Mouse (Mus musculus): ENCODE measurements around the gene Utp15. TPM values are rescaled to one million over a fixed set of nuclear protein-coding genes. Genes with fewer than 3 reads are reported as not detected.

The Utp15 gene
- polyA plus RNA-seq, 1 experiment from 2014 or later, result 31.3 TPM

DNA sequence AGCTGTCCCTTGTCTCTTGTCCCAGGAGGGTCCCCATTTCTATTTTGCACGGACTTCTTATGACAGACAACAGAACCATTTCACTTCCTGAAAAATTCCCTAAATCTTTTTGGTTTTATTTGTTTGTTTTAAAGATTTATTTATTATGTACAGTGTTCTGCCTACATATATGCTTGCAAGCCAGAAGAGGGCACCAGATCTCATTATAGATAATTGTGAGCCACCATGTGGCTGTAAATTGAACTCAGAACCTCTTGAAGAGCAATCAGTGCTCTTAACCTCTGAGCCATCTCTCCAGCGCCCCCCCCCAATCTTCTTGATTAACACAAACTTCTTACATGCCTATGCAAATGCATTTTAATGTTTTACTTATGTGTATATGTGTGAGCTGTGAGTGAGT lies 27.9 kb upstream of the Utp15 start:
- Histone ChIP-seq H3K27ac (no peak overlapping the region), H3K27me3 (no peaks in the 10 kb centered on the region), H3K9me3 (replicated peaks) (0 out of 2 replicates have a peak, but pooled peaks cover 2% of the 10 kb centered on the region), H3K4me2 (no peak overlapping the region), H3K4me1 (no peaks in the 10 kb centered on the region), H3K4me3 (no peak overlapping the region), H3K9ac (no peak overlapping the region), H3K36me3 (ENCODE audit: poor library complexity, severe bottlenecking) (no peaks in the 10 kb centered on the region)
- 53% methylated on average over 2 of the region's 2 CpGs for WGBS
- ATAC-seq, result no peak

DNA sequence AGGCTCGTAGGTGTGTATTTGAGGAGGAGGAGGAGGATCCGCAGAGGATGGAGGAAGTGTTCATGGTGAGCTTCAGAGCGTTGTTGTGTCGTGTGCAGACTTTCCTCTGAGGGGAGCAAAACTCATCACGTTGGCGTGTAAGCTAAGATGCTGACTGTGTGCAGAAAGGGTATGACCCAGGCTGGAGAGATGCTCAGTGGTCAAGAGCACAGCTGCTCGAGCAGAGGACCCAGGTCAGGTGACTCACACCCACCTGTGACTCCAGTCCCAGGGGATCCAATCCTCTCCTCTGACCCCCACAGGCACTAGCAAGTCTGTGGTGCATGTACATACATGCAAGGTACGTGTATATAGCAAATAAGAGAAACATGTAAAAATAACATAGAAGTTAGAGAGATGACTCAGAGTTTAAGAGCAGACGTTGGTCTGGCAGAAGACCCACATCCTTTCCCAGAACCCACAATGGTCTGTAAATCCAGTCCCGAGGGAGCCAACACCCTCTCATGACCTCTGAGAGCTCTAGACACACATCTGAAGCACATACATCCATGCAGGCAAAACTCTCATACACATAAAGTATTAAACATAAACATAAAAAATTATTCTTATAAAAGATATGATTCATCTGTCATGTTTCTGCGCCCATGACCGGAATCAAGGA lies 18.3 kb upstream of the Utp15 start:
- Histone ChIP-seq H3K9ac (no peak overlapping the region), H3K27me3 (no peaks in the 10 kb centered on the region), H3K27ac (no peak overlapping the region), H3K36me3 (ENCODE audit: poor library complexity, severe bottlenecking) (peaks cover 2% of the 10 kb centered on the region; the same call in 1 of the 2 replicates), H3K4me3 (no peak overlapping the region), H3K4me2 (no peak overlapping the region), H3K4me1 (no peaks in the 10 kb centered on the region), H3K9me3 (replicated peaks) (no peaks in the 10 kb centered on the region)
- 85% methylated on average over 12 of the region's 12 CpGs for WGBS
- ATAC-seq, result no peak

DNA sequence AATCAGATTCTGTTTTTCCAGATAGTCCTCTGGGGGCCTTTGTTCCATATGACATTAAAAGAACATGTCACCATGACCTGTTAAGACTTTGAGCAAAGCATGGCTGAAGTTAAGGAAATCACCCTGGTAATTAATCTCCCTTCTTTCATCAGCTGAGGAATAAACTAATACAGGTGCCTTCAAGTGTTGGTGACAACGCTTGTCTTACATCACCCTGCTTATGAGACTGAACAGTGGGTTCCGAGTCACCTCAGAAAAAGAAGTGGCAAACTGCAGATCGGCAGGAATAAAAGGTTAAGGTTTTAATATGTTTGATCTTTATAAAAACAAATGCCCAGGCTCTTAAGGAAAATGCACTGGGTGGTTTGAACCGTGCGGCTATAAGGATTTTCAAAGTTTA lies 16.8 kb upstream of the Utp15 start, which contains the start of gene Gm21976:
Gene Gm21976 (plus strand): TSS at position 202 of the 400 bp plus-strand sequence.
- H3K27me3 ChIP-seq, result no peaks in the 10 kb centered on the region
- H3K4me1 ChIP-seq, result no peaks in the 10 kb centered on the region
- no peak within 1 kb of the TSS for H3K9ac ChIP-seq
- WGBS, result 87% methylated on average over 5 of the region's 5 CpGs
- no peaks in the 10 kb centered on the region for H3K9me3 ChIP-seq (replicated peaks)
- H3K36me3 ChIP-seq (ENCODE audit: poor library complexity, severe bottlenecking), result peaks cover 16% of the 10 kb centered on the region
- H3K4me3 ChIP-seq, result no peak within 1 kb of the TSS
- H3K27ac ChIP-seq, result no peak within 1 kb of the TSS
- no peak within 1 kb of the TSS for H3K4me2 ChIP-seq
- no peak for ATAC-seq

DNA sequence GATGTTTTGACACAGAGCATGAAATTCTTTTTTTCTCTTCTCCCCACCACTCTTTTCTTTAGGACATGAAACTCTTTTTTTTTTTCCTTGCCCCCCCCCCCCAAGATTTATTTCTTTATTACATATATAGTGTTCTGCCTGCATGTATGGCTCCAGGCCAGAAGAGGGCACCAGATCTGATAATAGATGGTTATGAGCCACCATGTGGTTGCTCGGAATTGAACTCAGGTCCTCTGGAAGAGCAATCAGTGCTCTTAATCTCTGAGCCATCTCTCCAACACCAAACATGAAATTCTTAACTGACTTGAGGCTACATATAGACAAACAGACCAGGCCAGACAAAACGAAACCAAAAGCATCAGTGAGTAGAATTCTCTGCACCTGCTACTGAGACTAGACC lies 14.7 kb upstream of the Utp15 start:
- H3K4me1 ChIP-seq, result no peaks in the 10 kb centered on the region
- H3K4me3 ChIP-seq, result no peak overlapping the region
- H3K36me3 ChIP-seq (ENCODE audit: poor library complexity, severe bottlenecking), result peaks cover 36% of the 10 kb centered on the region
- H3K9me3 ChIP-seq (replicated peaks), result no peaks in the 10 kb centered on the region
- H3K9ac ChIP-seq, result no peak overlapping the region
- H3K27ac ChIP-seq, result no peak overlapping the region
- 89% methylated on average over 2 of the region's 2 CpGs for WGBS
- no peaks in the 10 kb centered on the region for H3K27me3 ChIP-seq
- no peak for ATAC-seq
- no peak overlapping the region for H3K4me2 ChIP-seq

DNA sequence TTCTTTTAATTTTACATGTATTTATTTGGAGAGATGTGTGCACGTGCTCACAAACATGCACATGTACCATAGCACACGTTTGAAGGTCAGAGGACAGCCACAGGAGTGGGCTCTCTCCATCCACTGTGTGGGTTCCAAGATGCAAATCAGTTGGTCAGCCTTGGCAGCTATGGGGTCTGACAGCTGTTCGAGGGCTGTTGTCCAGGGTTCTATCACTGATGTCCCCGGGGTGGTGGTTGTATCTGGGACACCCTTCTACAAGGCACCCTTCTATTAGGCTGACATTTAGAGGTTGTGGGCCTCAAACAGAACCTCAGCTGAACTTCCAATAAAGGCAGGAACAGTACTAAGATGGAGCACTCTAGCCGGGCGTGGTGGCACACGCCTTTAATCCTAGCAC lies 13.4 kb upstream of the Utp15 start:
- no peak overlapping the region for H3K4me3 ChIP-seq
- H3K4me2 ChIP-seq, result no peak overlapping the region
- H3K9me3 ChIP-seq (replicated peaks), result no peaks in the 10 kb centered on the region
- no peaks in the 10 kb centered on the region for H3K27me3 ChIP-seq
- 95% methylated on average over 7 of the region's 7 CpGs for WGBS
- H3K36me3 ChIP-seq (ENCODE audit: poor library complexity, severe bottlenecking), result peaks cover 49% of the 10 kb centered on the region
- H3K27ac ChIP-seq, result no peak overlapping the region
- no peak overlapping the region for H3K9ac ChIP-seq
- no peaks in the 10 kb centered on the region for H3K4me1 ChIP-seq
- no peak for ATAC-seq

DNA sequence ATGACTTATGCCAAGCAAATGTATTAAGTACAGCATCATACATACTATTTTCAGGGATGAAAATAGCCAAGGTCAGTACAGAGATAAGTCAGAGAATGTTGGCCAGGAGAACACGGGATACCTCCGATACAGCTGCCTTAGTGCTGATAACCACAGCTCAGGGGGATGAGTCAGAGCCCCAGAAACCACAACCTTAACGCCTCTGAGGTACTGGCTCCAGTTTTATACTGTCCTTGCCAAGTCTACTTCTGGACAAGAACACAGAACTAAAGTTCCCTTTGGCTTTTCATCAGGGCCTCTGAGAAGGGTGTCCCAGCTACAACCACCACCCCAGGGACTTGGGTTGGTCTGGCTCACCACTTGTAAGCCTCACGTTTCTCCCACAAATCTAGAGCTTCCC lies 12.8 kb upstream of the Utp15 start:
- Histone ChIP-seq H3K27me3 (no peaks in the 10 kb centered on the region), H3K4me3 (no peak overlapping the region), H3K4me2 (no peak overlapping the region), H3K36me3 (ENCODE audit: poor library complexity, severe bottlenecking) (peaks cover 55% of the 10 kb centered on the region), H3K4me1 (no peaks in the 10 kb centered on the region), H3K9ac (no peak overlapping the region), H3K9me3 (replicated peaks) (no peaks in the 10 kb centered on the region), H3K27ac (no peak overlapping the region)
- 93% methylated on average over 4 of the region's 4 CpGs for WGBS
- no peak for ATAC-seq

DNA sequence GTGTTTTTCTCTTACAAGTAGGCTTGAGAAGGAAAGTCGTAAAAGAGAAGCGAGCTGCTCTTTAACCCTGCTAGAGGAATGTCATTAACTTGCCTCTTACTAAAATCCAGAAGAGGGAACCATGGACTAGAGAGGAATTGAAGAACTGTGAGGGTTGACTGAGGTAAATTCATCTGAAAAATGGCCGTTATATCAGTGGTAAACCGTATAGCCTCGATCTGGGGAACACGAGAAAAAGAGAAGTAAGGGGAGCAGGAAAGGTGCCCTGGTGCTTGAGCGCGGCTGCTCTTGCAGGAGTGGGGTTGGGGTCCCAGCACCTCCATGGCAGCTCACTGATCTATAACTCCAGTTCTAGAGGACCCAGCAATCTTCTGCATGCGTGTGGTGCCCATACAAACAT lies 11.2 kb upstream of the Utp15 start:
- no peak overlapping the region for H3K4me3 ChIP-seq
- H3K4me1 ChIP-seq, result no peaks in the 10 kb centered on the region
- H3K36me3 ChIP-seq (ENCODE audit: poor library complexity, severe bottlenecking), result peaks cover 65% of the 10 kb centered on the region
- H3K27ac ChIP-seq, result no peak overlapping the region
- no peak for ATAC-seq
- H3K4me2 ChIP-seq, result no peak overlapping the region
- H3K9ac ChIP-seq, result no peak overlapping the region
- no peaks in the 10 kb centered on the region for H3K9me3 ChIP-seq (replicated peaks)
- no peaks in the 10 kb centered on the region for H3K27me3 ChIP-seq
- 90% methylated on average over 9 of the region's 9 CpGs for WGBS

DNA sequence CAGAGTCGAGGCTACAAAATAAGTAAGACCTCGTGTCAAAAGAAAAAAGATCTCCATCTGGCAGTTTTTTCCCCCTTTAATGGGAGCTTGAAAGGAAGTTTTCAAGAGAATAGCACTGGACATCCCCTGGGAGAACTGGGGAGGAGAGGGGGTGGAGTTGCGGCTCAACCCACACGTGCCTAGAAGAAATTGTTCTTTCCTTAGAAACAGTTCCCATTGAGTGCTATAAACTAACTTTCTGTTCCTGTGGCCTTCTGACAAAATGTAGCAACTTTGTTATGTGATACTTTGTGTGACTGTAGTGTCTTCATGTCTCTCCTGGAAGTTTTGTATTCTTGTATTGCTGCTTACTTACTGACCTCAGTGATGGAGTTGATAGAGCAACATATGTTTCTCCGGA lies 1.3 kb upstream of the Utp15 start:
- H3K9ac ChIP-seq, result peak overlapping the region; percentile 87
- peak overlapping the region; percentile 57 for H3K4me2 ChIP-seq
- H3K9me3 ChIP-seq (replicated peaks), result no peaks in the 10 kb centered on the region
- 30% methylated on average over 5 of the region's 5 CpGs for WGBS
- peak overlapping the region; percentile 87 for H3K4me3 ChIP-seq
- no peaks in the 10 kb centered on the region for H3K27me3 ChIP-seq
- H3K36me3 ChIP-seq (ENCODE audit: poor library complexity, severe bottlenecking), result peaks cover 27% of the 10 kb centered on the region
- no peak for ATAC-seq
- H3K27ac ChIP-seq, result no peak overlapping the region
- H3K4me1 ChIP-seq, result peaks cover 24% of the 10 kb centered on the region

DNA sequence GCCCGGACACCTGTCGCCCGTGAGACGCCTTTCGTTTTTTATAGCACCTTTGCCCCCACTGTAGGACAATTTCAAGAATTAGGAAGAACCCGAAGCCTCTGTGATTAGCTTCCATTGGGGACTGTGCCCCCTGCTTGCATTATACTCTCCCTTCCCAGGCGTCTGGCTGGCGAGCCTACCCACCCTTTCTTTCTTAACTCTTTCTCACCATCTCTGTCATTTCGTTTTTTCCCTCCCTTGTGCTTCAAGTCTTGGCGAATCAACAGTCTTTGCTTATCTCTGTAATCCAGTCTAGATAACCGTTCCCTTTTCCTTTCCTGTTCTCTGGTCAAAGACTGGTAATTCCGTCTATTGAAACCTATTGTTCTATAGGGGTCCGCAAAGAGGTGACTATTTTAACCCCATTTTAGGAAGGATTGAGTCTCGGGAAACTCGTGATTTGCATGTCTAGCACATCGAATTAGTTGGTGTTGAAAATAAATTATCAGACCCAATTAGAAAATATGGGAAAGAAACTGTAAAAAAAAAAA lies 682 bp upstream of the Utp15 start:
- ATAC-seq, result peak; percentile 54
- peak overlapping the region; percentile 87 for H3K4me3 ChIP-seq
- no peaks in the 10 kb centered on the region for H3K27me3 ChIP-seq
- peak overlapping the region; percentile 96 for H3K27ac ChIP-seq
- no peaks in the 10 kb centered on the region for H3K9me3 ChIP-seq (replicated peaks)
- H3K4me2 ChIP-seq, result peak overlapping the region; percentile 57
- peaks cover 27% of the 10 kb centered on the region for H3K36me3 ChIP-seq (ENCODE audit: poor library complexity, severe bottlenecking)
- peaks cover 24% of the 10 kb centered on the region for H3K4me1 ChIP-seq
- 1% methylated on average over 16 of the region's 16 CpGs for WGBS
- peak overlapping the region; percentile 87 for H3K9ac ChIP-seq

DNA sequence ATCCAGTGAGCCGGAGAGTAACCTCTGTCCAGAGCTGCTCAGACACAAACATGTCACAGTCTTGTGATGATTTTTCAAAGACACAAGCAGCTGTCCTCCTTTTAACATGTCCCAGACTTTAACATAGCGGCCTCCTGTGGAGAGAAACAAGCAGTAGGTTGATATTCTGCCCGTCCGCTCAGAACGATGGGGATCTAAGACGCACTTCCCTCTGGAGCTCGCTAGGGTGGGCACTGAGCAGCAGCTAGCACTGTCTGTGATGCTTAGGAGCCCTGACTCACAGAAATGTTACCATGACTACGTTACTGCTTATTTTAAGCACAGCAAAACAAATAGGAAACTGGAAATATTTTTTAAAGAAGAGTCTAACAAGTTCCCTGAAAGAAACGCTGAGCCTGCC lies 7.9 kb downstream of the Utp15 start:
- Histone ChIP-seq H3K27me3 (no peaks in the 10 kb centered on the region), H3K9ac (no peak overlapping the region), H3K4me1 (no peaks in the 10 kb centered on the region), H3K27ac (no peak overlapping the region), H3K9me3 (replicated peaks) (no peaks in the 10 kb centered on the region), H3K36me3 (ENCODE audit: poor library complexity, severe bottlenecking) (peaks cover 88% of the 10 kb centered on the region), H3K4me3 (no peak overlapping the region), H3K4me2 (no peak overlapping the region)
- no peak for ATAC-seq
- WGBS, result 76% methylated on average over 9 of the region's 9 CpGs

DNA sequence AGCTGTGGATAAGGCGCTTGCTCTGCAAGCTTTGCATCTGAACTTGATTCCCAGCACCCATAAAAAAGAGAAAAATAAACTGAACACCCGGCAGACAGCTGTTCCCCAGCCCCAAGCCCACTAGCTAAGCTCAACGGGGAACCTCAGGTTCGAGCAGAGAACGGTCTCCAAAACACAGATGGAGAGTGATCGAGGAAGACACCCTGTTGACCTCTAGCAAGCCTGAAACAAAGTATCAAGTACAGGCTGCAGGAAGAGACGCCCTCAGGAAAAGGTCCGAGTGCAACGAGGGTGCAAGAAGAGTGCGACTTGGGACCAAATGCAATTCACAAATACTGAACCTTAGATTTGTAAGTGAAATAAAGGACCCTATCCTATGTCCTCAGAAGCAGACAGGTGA lies 13.2 kb downstream of the Utp15 start:
- ATAC-seq, result no peak
- 91% methylated on average over 10 of the region's 10 CpGs for WGBS

DNA sequence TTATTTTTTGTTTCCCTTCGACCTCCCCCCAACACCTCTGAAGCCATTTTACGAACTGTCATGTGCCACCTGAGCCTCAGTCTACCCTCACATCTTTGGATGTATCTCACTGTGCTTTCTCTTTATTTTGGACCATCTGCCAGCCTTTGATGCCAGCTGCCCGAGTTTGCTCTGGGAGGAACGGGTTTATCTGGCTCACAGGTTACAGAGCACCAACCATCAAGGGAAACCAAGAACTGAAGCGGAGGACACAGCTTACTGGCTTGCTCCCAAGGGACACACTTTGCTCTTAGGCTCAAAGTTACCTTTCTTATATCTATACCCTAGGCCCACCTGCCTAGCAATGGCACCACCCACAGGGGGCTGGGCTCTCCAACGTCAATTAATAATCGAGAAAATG lies 17.5 kb downstream of the Utp15 start:
- ATAC-seq, result no peak
- no peak overlapping the region for H3K4me2 ChIP-seq
- WGBS, result 80% methylated on average over 7 of the region's 7 CpGs
- H3K27ac ChIP-seq, result no peak overlapping the region
- peaks cover 4% of the 10 kb centered on the region; the same call in 1 of the 2 replicates for H3K4me1 ChIP-seq
- no peaks in the 10 kb centered on the region for H3K9me3 ChIP-seq (replicated peaks)
- peaks cover 35% of the 10 kb centered on the region for H3K36me3 ChIP-seq (ENCODE audit: poor library complexity, severe bottlenecking)
- H3K9ac ChIP-seq, result no peak overlapping the region
- no peak overlapping the region for H3K4me3 ChIP-seq
- H3K27me3 ChIP-seq, result no peaks in the 10 kb centered on the region

More for the DNA sequence above, 13.2 kb downstream of the Utp15 start:
- Histone ChIP-seq H3K4me1 (0 out of 2 replicates have a peak, but pooled peaks cover under 1% of the 10 kb centered on the region), H3K27me3 (no peaks in the 10 kb centered on the region), H3K4me2 (no peak overlapping the region), H3K9me3 (replicated peaks) (no peaks in the 10 kb centered on the region), H3K4me3 (no peak overlapping the region), H3K36me3 (ENCODE audit: poor library complexity, severe bottlenecking) (peaks cover 72% of the 10 kb centered on the region), H3K27ac (no peak overlapping the region), H3K9ac (no peak overlapping the region)

All from forebrain, embryonic 13.5 days (tissue).